Mouse (Mus musculus): Measurements from ENCODE around the gene Aifm1. TPM values are rescaled to one million over a fixed set of nuclear protein-coding genes. Genes with fewer than 3 reads are reported as not detected.

Gene Aifm1
- polyA plus RNA-seq (2014; fragmentation: Nextera tagmentation; extraction: Ambion mirVana), result 95.9 and 97.1 TPM in 2 replicates

GRCm38 (mm10) chrX:48513166-48513807 is at the start of gene Aifm1:
Gene Aifm1 (minus strand): TSS chrX:48513563.
- peak; percentile 95 for ATAC-seq (replicated peaks; ENCODE audit: insufficient number of reproducible peaks, low FRiP score, low TSS enrichment, low read depth)
- 16% methylated on average over 45 of the region's 45 CpGs for WGBS
- H3K27ac ChIP-seq (replicated peaks; ENCODE audit: low read depth, low read length), result no peak within 1 kb of the TSS

GRCm38 (mm10) chrX:48532175-48532574 is 18.8 kb upstream of the Aifm1 start:
- Histone ChIP-seq H3K27ac (replicated peaks; ENCODE audit: low read depth, low read length) (no peak overlapping the region), H3K9me3 (replicated peaks; ENCODE audit: control insufficient read depth, low read length) (no peaks in the 10 kb centered on the region), H3K36me3 (replicated peaks; ENCODE audit: control insufficient read depth, insufficient read depth, low read depth, low read length) (no peaks in the 10 kb centered on the region), H3K9ac (replicated peaks; ENCODE audit: low read length) (no peak overlapping the region), H3K4me2 (ENCODE audit: low read depth, low read length) (no peak overlapping the region), H3K27me3 (ENCODE audit: control insufficient read depth, insufficient read depth, low read length) (no peaks in the 10 kb centered on the region), H3K4me3 (ENCODE audit: low read depth, low read length) (no peak overlapping the region), H3K4me1 (ENCODE audit: control insufficient read depth, insufficient read depth, low read length) (no peaks in the 10 kb centered on the region)
- ATAC-seq (replicated peaks; ENCODE audit: insufficient number of reproducible peaks, low FRiP score, low TSS enrichment, low read depth) (no peak), DNase-seq (ENCODE audit: low spot score) (peak; percentile 82)
- 38% methylated on average over 3 of the region's 3 CpGs for WGBS

More at GRCm38 (mm10) chrX:48513166-48513807, at the start of gene Aifm1:
- no peaks in the 10 kb centered on the region for H3K9me3 ChIP-seq (replicated peaks; ENCODE audit: control insufficient read depth, low read length)
- H3K36me3 ChIP-seq (replicated peaks; ENCODE audit: control insufficient read depth, insufficient read depth, low read depth, low read length), result no peaks in the 10 kb centered on the region
- no peaks in the 10 kb centered on the region for H3K4me1 ChIP-seq (ENCODE audit: control insufficient read depth, insufficient read depth, low read length)
- H3K4me3 ChIP-seq (ENCODE audit: low read depth, low read length), result peak within 1 kb of the TSS; percentile 50
- DNase-seq (ENCODE audit: low spot score), result peak; percentile 92
- no peaks in the 10 kb centered on the region for H3K27me3 ChIP-seq (ENCODE audit: control insufficient read depth, insufficient read depth, low read length)
- H3K9ac ChIP-seq (replicated peaks; ENCODE audit: low read length), result peak within 1 kb of the TSS; percentile 65
- peak within 1 kb of the TSS; percentile 30 for H3K4me2 ChIP-seq (ENCODE audit: low read depth, low read length)

GRCm38 (mm10) chrX:48526435-48526834 is 13.1 kb upstream of the Aifm1 start:
- WGBS, result 64% methylated on average over 2 of the region's 3 CpGs
- no peaks in the 10 kb centered on the region for H3K36me3 ChIP-seq (replicated peaks; ENCODE audit: control insufficient read depth, insufficient read depth, low read depth, low read length)
- H3K4me3 ChIP-seq (ENCODE audit: low read depth, low read length), result no peak overlapping the region
- H3K27me3 ChIP-seq (ENCODE audit: control insufficient read depth, insufficient read depth, low read length), result no peaks in the 10 kb centered on the region
- H3K9me3 ChIP-seq (replicated peaks; ENCODE audit: control insufficient read depth, low read length), result no peaks in the 10 kb centered on the region
- no peak overlapping the region for H3K4me2 ChIP-seq (ENCODE audit: low read depth, low read length)
- no peak overlapping the region for H3K27ac ChIP-seq (replicated peaks; ENCODE audit: low read depth, low read length)
- no peaks in the 10 kb centered on the region for H3K4me1 ChIP-seq (ENCODE audit: control insufficient read depth, insufficient read depth, low read length)
- DNase-seq (ENCODE audit: low spot score) (no peak), ATAC-seq (replicated peaks; ENCODE audit: insufficient number of reproducible peaks, low FRiP score, low TSS enrichment, low read depth) (no peak)
- H3K9ac ChIP-seq (replicated peaks; ENCODE audit: low read length), result no peak overlapping the region

- Histone ChIP-seq H3K9ac (replicated peaks; ENCODE audit: low read length) (no peak overlapping the region), H3K4me1 (ENCODE audit: control insufficient read depth, insufficient read depth, low read length) (no peaks in the 10 kb centered on the region), H3K9me3 (replicated peaks; ENCODE audit: control insufficient read depth, low read length) (no peaks in the 10 kb centered on the region), H3K36me3 (replicated peaks; ENCODE audit: control insufficient read depth, insufficient read depth, low read depth, low read length) (no peaks in the 10 kb centered on the region), H3K4me2 (ENCODE audit: low read depth, low read length) (no peak overlapping the region), H3K27me3 (ENCODE audit: control insufficient read depth, insufficient read depth, low read length) (no peaks in the 10 kb centered on the region), H3K4me3 (ENCODE audit: low read depth, low read length) (no peak overlapping the region), H3K27ac (replicated peaks; ENCODE audit: low read depth, low read length) (no peak overlapping the region)
- ATAC-seq (replicated peaks; ENCODE audit: insufficient number of reproducible peaks, low FRiP score, low TSS enrichment, low read depth) (no peak), DNase-seq (ENCODE audit: low spot score) (no peak)
- WGBS, result 64% methylated on average over 8 of the region's 8 CpGs
Measured at GRCm38 (mm10) chrX:48525866-48526265, 12.5 kb upstream of the Aifm1 start.

- Histone ChIP-seq H3K27ac (replicated peaks; ENCODE audit: low read depth, low read length) (no peak overlapping the region), H3K27me3 (ENCODE audit: control insufficient read depth, insufficient read depth, low read length) (no peaks in the 10 kb centered on the region), H3K36me3 (replicated peaks; ENCODE audit: control insufficient read depth, insufficient read depth, low read depth, low read length) (no peaks in the 10 kb centered on the region), H3K9ac (replicated peaks; ENCODE audit: low read length) (no peak overlapping the region), H3K4me3 (ENCODE audit: low read depth, low read length) (no peak overlapping the region), H3K4me1 (ENCODE audit: control insufficient read depth, insufficient read depth, low read length) (no peaks in the 10 kb centered on the region), H3K9me3 (replicated peaks; ENCODE audit: control insufficient read depth, low read length) (no peaks in the 10 kb centered on the region), H3K4me2 (ENCODE audit: low read depth, low read length) (no peak overlapping the region)
- DNase-seq (ENCODE audit: low spot score) (no peak), ATAC-seq (replicated peaks; ENCODE audit: insufficient number of reproducible peaks, low FRiP score, low TSS enrichment, low read depth) (no peak)
- WGBS, result 70% methylated on average over 1 of the region's 1 CpGs
Measured at GRCm38 (mm10) chrX:48525332-48525731, 12.0 kb upstream of the Aifm1 start.

- no peak for ATAC-seq (replicated peaks; ENCODE audit: insufficient number of reproducible peaks, low FRiP score, low TSS enrichment, low read depth)
- no peak for DNase-seq (ENCODE audit: low spot score)
- no peaks in the 10 kb centered on the region for H3K9me3 ChIP-seq (replicated peaks; ENCODE audit: control insufficient read depth, low read length)
- H3K27ac ChIP-seq (replicated peaks; ENCODE audit: low read depth, low read length), result no peak overlapping the region
- WGBS, result 62% methylated on average over 3 of the region's 3 CpGs
- H3K9ac ChIP-seq (replicated peaks; ENCODE audit: low read length), result no peak overlapping the region
- no peaks in the 10 kb centered on the region for H3K27me3 ChIP-seq (ENCODE audit: control insufficient read depth, insufficient read depth, low read length)
- no peak overlapping the region for H3K4me3 ChIP-seq (ENCODE audit: low read depth, low read length)
- H3K4me1 ChIP-seq (ENCODE audit: control insufficient read depth, insufficient read depth, low read length), result no peaks in the 10 kb centered on the region
- no peaks in the 10 kb centered on the region for H3K36me3 ChIP-seq (replicated peaks; ENCODE audit: control insufficient read depth, insufficient read depth, low read depth, low read length)
- H3K4me2 ChIP-seq (ENCODE audit: low read depth, low read length), result no peak overlapping the region
Measured at GRCm38 (mm10) chrX:48523512-48523911, 10.1 kb upstream of the Aifm1 start.

GRCm38 (mm10) chrX:48521651-48522050 is 8.3 kb upstream of the Aifm1 start:
- Histone ChIP-seq H3K4me1 (ENCODE audit: control insufficient read depth, insufficient read depth, low read length) (no peaks in the 10 kb centered on the region), H3K4me3 (ENCODE audit: low read depth, low read length) (no peak overlapping the region), H3K27me3 (ENCODE audit: control insufficient read depth, insufficient read depth, low read length) (no peaks in the 10 kb centered on the region), H3K9ac (replicated peaks; ENCODE audit: low read length) (no peak overlapping the region), H3K4me2 (ENCODE audit: low read depth, low read length) (no peak overlapping the region), H3K9me3 (replicated peaks; ENCODE audit: control insufficient read depth, low read length) (no peaks in the 10 kb centered on the region), H3K36me3 (replicated peaks; ENCODE audit: control insufficient read depth, insufficient read depth, low read depth, low read length) (no peaks in the 10 kb centered on the region), H3K27ac (replicated peaks; ENCODE audit: low read depth, low read length) (no peak overlapping the region)
- ATAC-seq (replicated peaks; ENCODE audit: insufficient number of reproducible peaks, low FRiP score, low TSS enrichment, low read depth) (no peak), DNase-seq (ENCODE audit: low spot score) (no peak)
- WGBS, result 83% methylated on average over 3 of the region's 3 CpGs

- ATAC-seq (replicated peaks; ENCODE audit: insufficient number of reproducible peaks, low FRiP score, low TSS enrichment, low read depth), result no peak
- Histone ChIP-seq H3K27me3 (ENCODE audit: control insufficient read depth, insufficient read depth, low read length) (no peaks in the 10 kb centered on the region), H3K9me3 (replicated peaks; ENCODE audit: control insufficient read depth, low read length) (no peaks in the 10 kb centered on the region), H3K36me3 (replicated peaks; ENCODE audit: control insufficient read depth, insufficient read depth, low read depth, low read length) (no peaks in the 10 kb centered on the region), H3K9ac (replicated peaks; ENCODE audit: low read length) (peak overlapping the region; percentile 67), H3K27ac (replicated peaks; ENCODE audit: low read depth, low read length) (no peak overlapping the region), H3K4me3 (ENCODE audit: low read depth, low read length) (peak overlapping the region; percentile 43), H3K4me2 (ENCODE audit: low read depth, low read length) (peak overlapping the region; percentile 79), H3K4me1 (ENCODE audit: control insufficient read depth, insufficient read depth, low read length) (no peaks in the 10 kb centered on the region)
- 21% methylated on average over 20 of the region's 20 CpGs for WGBS
- DNase-seq (ENCODE audit: low spot score), result peak; percentile 9
Measured at GRCm38 (mm10) chrX:48519549-48520085, 6.3 kb upstream of the Aifm1 start.

Data from embryonic facial prominence, embryonic 11.5 days (tissue).